Mouse (Mus musculus): ENCODE measurements around the gene Lrig1.

DNA sequence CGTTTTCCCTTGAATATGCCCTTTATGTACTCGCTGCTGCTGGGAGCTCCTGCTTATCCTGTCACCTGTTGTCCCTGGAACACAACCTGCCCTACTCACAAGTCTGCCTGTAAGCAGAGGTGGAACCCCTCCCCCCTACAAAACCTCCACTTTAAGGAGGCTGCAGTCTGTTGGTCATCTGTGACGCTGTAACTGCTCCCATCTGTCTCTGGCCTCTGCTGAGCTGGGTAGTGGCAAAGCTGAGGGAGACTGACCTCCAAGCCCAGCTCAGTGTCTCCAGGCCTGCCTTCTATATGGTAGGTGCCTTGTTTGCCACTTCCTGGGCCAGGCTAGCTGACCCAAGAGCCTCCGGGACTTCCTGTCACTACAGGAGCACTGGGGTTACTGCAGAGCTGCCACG, 98.1 kb downstream of the Lrig1 start:
- TF ChIP-seq CTCF (IDR thresholded peaks at IDR 0.05) (no peak), EP300 (IDR thresholded peaks at IDR 0.05) (no peak)

Measured in lung, postnatal 0 days (tissue).